Mouse (Mus musculus): Measurements from ENCODE around the gene Slfn2. TPM values are rescaled to one million over a fixed set of nuclear protein-coding genes. Genes with fewer than 3 reads are reported as not detected.
"Not testable (repeated sequence)": the region's sequence is repeated elsewhere in the genome, so short reads cannot be mapped to it uniquely, and the experiment has no call there.

Slfn2 gene
- total RNA-seq (2021) = 1 to 10 TPM; 1.1 to 1.6 TPM
- long read RNA-seq, experiment 1, partial matches to known transcripts = 0 of 2 reads
- long read RNA-seq, experiment 1, other reads (novel, unspliced or antisense) = 0 of 2 reads
- long read RNA-seq, experiment 2 = 0 reads

GRCm38 (mm10) chr11:83064946-83065345, at the start of gene Slfn2:
Gene Slfn2 (plus strand): TSS chr11:83065112.
- TF ChIP-seq CTCF (IDR thresholded peaks at IDR 0.05) = no peak
- intact Hi-C loops (cut with DNase I) = no loop called here
- DNase-seq (ENCODE audit: extremely low spot score in 1 of 2, low spot score in 2 of 2) = no peak

DNA sequence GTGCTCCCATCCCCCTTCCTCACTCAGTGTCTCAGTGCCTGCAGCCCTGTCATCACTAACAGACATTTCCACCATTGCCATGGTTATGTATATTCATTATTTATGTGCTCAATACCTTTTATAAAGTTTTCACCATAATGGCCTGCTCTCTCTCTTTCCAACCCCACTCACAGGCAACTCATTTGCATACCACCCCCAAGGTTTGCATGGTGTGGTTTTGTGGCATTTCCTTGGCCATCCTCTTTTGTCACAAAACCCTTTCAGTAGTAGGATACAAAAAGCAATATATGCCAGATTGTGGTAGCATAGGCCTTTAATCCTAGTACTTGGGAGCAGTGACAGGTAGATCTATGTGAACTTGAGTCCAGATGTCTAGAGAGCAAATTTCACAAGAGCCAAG, 48.8 kb upstream of the Slfn2 start:
- no peak for TF ChIP-seq CTCF (IDR thresholded peaks at IDR 0.05)
- no peak for DNase-seq (ENCODE audit: extremely low spot score in 1 of 2, low spot score in 2 of 2)
- intact Hi-C loops (cut with DNase I) = no loop called here
- Histone ChIP-seq H3K27ac (no peak overlapping the region), H3K4me3 (no peak overlapping the region)

More at GRCm38 (mm10) chr11:83064946-83065345, at the start of gene Slfn2:
- H3K27ac ChIP-seq = no peak within 1 kb of the TSS
- no peak within 1 kb of the TSS for H3K4me3 ChIP-seq

GRCm38 (mm10) chr11:83019561-83020519, 45.1 kb upstream of the Slfn2 start:
- DNase-seq (ENCODE audit: extremely low spot score in 1 of 2, low spot score in 2 of 2); H3K4me3 ChIP-seq; H3K27ac ChIP-seq: not testable (repeated sequence)
- intact Hi-C loops (cut with DNase I) = loop anchor here (2.0 kb wide), 1 partner anchor 19 kb away; no protein-coding TSS in a partner anchor

DNA sequence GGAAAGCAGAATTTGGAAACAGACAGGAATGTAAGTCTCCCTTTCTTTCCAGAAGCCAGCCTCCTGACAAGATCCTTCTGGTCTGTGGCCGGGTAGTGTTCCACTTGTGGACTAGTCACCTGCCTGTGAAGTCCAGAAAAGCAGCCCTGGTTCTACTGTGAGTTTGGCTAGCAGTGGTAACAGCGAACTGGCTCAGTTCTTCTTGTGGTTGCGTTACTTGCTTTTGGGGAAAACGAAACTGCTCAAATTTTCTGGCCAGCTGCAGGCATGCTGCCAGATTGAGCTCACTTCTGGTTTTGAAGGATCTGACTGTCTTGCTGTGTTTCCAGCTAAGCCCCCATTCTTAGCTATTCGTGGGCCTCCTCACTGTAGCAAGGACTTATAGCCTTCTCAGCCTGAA, 44.3 kb upstream of the Slfn2 start, which contains the start of gene Slfn8:
TSS of gene Slfn8 (minus strand) at position 190 of the 400 bp plus-strand sequence.
- intact Hi-C loops (cut with DNase I) = no loop called here
- Histone ChIP-seq H3K4me3 (no peak within 1 kb of the TSS), H3K27ac (no peak within 1 kb of the TSS)
- TF ChIP-seq CTCF (IDR thresholded peaks at IDR 0.05) = no peak
- DNase-seq (ENCODE audit: extremely low spot score in 1 of 2, low spot score in 2 of 2) = no peak

GRCm38 (mm10) chr11:83038686-83039085, 26.2 kb upstream of the Slfn2 start:
- DNase-seq (ENCODE audit: extremely low spot score in 1 of 2, low spot score in 2 of 2); H3K4me3 ChIP-seq; H3K27ac ChIP-seq: not testable (repeated sequence)
- intact Hi-C loops (cut with DNase I) = loop anchor here (1.0 to 2.0 kb wide), 2 partner anchors 20 to 47 kb away; partner anchors contain the start of gene Slfn9

DNA sequence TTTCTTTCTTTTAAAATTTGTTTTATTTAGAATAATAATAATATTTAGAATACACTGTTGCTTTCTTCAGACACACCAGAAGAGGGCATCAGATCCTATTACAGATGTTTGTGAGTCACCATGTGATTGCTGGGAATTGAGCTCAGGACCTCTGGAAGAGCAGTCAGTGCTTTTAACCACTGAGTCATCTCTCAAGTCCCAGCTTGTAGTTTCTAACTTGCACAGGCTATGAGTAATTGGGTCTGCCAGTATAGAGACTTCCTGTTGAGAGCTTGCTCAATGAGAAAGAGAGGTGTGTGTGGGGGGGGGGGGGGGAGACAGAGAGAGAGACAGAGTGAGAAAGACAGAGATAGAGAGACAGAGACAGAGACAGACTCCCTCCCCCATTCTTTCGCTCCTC, 25.8 kb upstream of the Slfn2 start:
- no peak for DNase-seq (ENCODE audit: extremely low spot score in 1 of 2, low spot score in 2 of 2)
- TF ChIP-seq CTCF (IDR thresholded peaks at IDR 0.05) = no peak
- no peak overlapping the region for H3K27ac ChIP-seq
- intact Hi-C loops (cut with DNase I) = loop anchor here (2.0 kb wide), 1 partner anchor 20 kb away; no protein-coding TSS in a partner anchor
- no peak overlapping the region for H3K4me3 ChIP-seq

GRCm38 (mm10) chr11:83039796-83040195, 25.1 kb upstream of the Slfn2 start:
- DNase-seq (ENCODE audit: extremely low spot score in 1 of 2, low spot score in 2 of 2) = no peak
- intact Hi-C loops (cut with DNase I) = loop anchor here (2.0 kb wide), 1 partner anchor 21 kb away; no protein-coding TSS in a partner anchor
- Histone ChIP-seq H3K27ac (no peak overlapping the region), H3K4me3 (no peak overlapping the region)
- no peak for TF ChIP-seq CTCF (IDR thresholded peaks at IDR 0.05)

- Histone ChIP-seq H3K4me3 (no peak overlapping the region), H3K27ac (no peak overlapping the region)
- DNase-seq (ENCODE audit: extremely low spot score in 1 of 2, low spot score in 2 of 2) = no peak
- no peak for TF ChIP-seq CTCF (IDR thresholded peaks at IDR 0.05)
- intact Hi-C loops (cut with DNase I) = no loop called here
These were observed 24.6 kb upstream of the Slfn2 start for GRCm38 (mm10) chr11:83040325-83040724.

DNA sequence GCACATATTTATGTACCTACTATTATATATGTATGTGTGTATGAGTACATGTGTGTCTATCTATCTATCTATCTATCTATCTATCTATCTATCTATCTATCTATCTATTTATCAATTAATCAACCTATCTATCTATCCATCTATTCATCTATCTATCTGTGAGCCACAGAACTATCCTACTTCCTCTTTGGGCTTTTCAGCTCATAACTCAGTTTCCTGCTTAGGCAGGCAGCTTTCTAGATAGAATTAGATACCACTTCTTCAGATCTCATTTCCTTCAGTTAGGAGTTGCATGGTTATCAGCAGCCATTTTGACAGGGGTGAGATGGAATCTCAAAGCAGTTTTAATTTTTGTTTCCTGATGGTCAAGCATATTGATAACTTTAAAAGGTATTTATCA, 23.9 kb upstream of the Slfn2 start:
- no peak overlapping the region for H3K27ac ChIP-seq
- intact Hi-C loops (cut with DNase I) = no loop called here
- H3K4me3 ChIP-seq = no peak overlapping the region
- no peak for TF ChIP-seq CTCF (IDR thresholded peaks at IDR 0.05)
- no peak for DNase-seq (ENCODE audit: extremely low spot score in 1 of 2, low spot score in 2 of 2)

GRCm38 (mm10) chr11:83043891-83044290, 21.0 kb upstream of the Slfn2 start:
- H3K27ac ChIP-seq = no peak overlapping the region
- no peak for TF ChIP-seq CTCF (IDR thresholded peaks at IDR 0.05)
- intact Hi-C loops (cut with DNase I) = no loop called here

GRCm38 (mm10) chr11:83045642-83046041, 19.3 kb upstream of the Slfn2 start:
- intact Hi-C loops (cut with DNase I) = no loop called here

More at GRCm38 (mm10) chr11:83043891-83044290, 21.0 kb upstream of the Slfn2 start:
- DNase-seq (ENCODE audit: extremely low spot score in 1 of 2, low spot score in 2 of 2) = no peak
- no peak overlapping the region for H3K4me3 ChIP-seq

GRCm38 (mm10) chr11:83057863-83058262, 7.0 kb upstream of the Slfn2 start:
- no peak overlapping the region for H3K27ac ChIP-seq
- peak in 1 of 2 experiments; percentile 41 for DNase-seq (ENCODE audit: extremely low spot score in 1 of 2, low spot score in 2 of 2)
- intact Hi-C loops (cut with DNase I) = no loop called here
- peak; percentile 85 for TF ChIP-seq CTCF (IDR thresholded peaks at IDR 0.05)
- no peak overlapping the region for H3K4me3 ChIP-seq

More at GRCm38 (mm10) chr11:83045642-83046041, 19.3 kb upstream of the Slfn2 start:
- Histone ChIP-seq H3K27ac (no peak overlapping the region), H3K4me3 (no peak overlapping the region)
- peak in 1 of 2 experiments; percentile 22 for DNase-seq (ENCODE audit: extremely low spot score in 1 of 2, low spot score in 2 of 2)
- no peak for TF ChIP-seq CTCF (IDR thresholded peaks at IDR 0.05)

All from left cerebral cortex, adult 2 months (tissue).